Mouse (Mus musculus): Measurements from ENCODE around the gene Mtap. TPM values are rescaled to one million over a fixed set of nuclear protein-coding genes. Genes with fewer than 3 reads are reported as not detected.

Gene Mtap
- polyA plus RNA-seq, 1 experiment from 2014 or later, result 23.2 TPM

DNA sequence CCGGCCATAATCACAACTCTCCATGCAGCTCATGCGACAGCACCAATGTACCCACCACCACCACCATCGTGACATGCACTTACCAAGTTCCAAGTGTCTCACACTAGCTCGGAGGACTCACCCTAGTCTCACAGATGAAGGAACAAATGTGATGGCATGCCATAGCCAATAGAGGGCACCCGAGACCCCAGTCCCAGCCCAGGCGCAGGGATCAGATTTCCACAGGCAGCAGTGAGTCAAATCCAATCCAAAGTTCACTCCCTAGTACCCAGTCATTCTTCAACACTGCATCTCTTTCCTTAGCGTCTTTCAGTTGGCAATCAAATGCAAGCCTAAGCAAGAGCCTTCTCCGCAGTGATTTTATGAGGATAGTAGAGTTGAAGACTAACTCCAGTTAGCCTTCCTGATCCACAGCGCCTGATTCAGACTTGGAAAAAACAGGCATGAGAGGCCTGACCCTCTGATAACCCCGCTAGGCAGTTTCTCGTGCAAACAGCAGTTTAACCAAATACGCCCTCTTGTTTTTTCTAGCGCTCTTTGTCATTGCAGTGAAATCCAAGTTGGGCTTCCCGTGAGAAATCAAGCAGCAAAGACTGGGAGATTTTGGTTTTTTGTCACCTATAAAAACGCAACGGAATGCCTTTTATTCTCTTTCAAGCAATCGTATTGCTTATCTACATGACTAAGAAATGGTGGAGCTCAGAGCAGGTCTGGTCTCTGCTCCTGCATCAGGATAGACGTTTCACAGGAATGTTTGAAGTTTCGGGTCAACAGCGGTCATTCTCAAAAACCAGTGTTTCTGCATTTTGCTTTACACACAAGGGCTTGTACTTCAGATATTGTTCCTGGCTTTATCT is 8.6 kb upstream of the Mtap start:
- peak; percentile 34 for ATAC-seq (ENCODE audit: low FRiP score, low TSS enrichment)
- 35% methylated on average over 20 of the region's 20 CpGs for WGBS

DNA sequence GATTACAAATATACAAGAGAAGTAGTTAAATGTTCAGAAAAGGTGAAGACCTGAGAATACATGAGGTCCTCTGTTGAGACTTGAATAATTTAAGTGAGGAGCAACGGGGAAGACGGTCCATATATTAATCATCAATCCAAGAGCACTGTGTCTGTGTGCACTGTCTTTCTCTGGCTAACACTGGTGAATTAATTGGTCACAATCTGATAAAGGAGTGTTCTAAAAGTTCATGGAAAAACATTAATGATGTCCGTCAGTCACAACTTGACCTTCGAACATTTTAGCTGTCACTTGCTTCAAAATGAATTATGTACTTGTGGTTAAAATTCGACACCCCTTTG is 8.0 kb upstream of the Mtap start:
- ATAC-seq (ENCODE audit: low FRiP score, low TSS enrichment) (no peak), DNase-seq (no peak)
- H3K9ac ChIP-seq (replicated peaks; ENCODE audit: low read length), result no peak overlapping the region
- no peaks in the 10 kb centered on the region for H3K27me3 ChIP-seq (ENCODE audit: control insufficient read depth, insufficient read depth, low read length)
- H3K9me3 ChIP-seq (ENCODE audit: control insufficient read depth, low read length), result no peaks in the 10 kb centered on the region
- H3K4me2 ChIP-seq (ENCODE audit: low read length), result no peak overlapping the region
- H3K27ac ChIP-seq (replicated peaks; ENCODE audit: low read depth, low read length), result no peak overlapping the region
- no peaks in the 10 kb centered on the region for H3K4me1 ChIP-seq (ENCODE audit: control insufficient read depth, insufficient read depth, low read length)
- no peaks in the 10 kb centered on the region for H3K36me3 ChIP-seq (ENCODE audit: control insufficient read depth, insufficient read depth, low read length)
- H3K4me3 ChIP-seq (replicated peaks; ENCODE audit: low read depth, low read length), result no peak overlapping the region
- WGBS, result 78% methylated on average over 5 of the region's 5 CpGs

More for the DNA sequence above, 8.6 kb upstream of the Mtap start:
- no peaks in the 10 kb centered on the region for H3K9me3 ChIP-seq (ENCODE audit: control insufficient read depth, low read length)
- H3K27ac ChIP-seq (replicated peaks; ENCODE audit: low read depth, low read length), result no peak overlapping the region
- H3K4me3 ChIP-seq (replicated peaks; ENCODE audit: low read depth, low read length), result no peak overlapping the region
- H3K36me3 ChIP-seq (ENCODE audit: control insufficient read depth, insufficient read depth, low read length), result no peaks in the 10 kb centered on the region
- H3K27me3 ChIP-seq (ENCODE audit: control insufficient read depth, insufficient read depth, low read length), result no peaks in the 10 kb centered on the region
- H3K4me1 ChIP-seq (ENCODE audit: control insufficient read depth, insufficient read depth, low read length), result no peaks in the 10 kb centered on the region
- no peak overlapping the region for H3K9ac ChIP-seq (replicated peaks; ENCODE audit: low read length)
- DNase-seq, result peak; percentile 64
- H3K4me2 ChIP-seq (ENCODE audit: low read length), result no peak overlapping the region

DNA sequence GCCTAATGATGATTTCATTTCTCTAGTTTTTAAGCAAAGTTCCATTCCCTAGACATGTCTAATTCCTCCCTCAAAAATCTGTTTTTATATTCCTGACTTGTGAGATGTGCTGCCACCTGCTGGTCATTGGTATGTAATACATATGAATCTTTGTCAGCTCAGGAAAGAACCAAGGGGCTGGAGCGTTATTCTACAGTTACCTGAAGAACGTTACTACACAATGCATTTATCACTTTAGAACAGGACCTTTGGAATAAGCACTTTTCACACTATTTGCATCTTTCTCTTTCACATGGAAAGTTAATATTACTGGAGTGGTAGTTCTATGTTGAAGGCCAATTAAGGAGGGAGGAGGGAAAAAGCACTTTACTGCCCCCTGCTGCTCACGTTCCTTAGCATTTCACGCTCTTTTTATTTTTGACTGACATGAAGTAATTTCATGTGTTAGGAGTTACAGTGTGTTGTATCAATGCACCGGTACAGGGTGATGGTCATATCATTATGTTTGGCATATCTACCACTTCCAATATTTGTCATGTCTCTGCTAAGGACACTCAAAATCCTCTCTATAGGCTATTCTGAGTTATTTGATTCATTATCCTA is 7.5 kb upstream of the Mtap start:
- ATAC-seq (ENCODE audit: low FRiP score, low TSS enrichment) (peak; percentile 36; the same call in 1 of the 2 replicates), DNase-seq (peak; percentile 92)
- 5% methylated on average over 5 of the region's 5 CpGs for WGBS
- no peaks in the 10 kb centered on the region for H3K36me3 ChIP-seq (ENCODE audit: control insufficient read depth, insufficient read depth, low read length)
- no peaks in the 10 kb centered on the region for H3K27me3 ChIP-seq (ENCODE audit: control insufficient read depth, insufficient read depth, low read length)
- no peak overlapping the region for H3K4me3 ChIP-seq (replicated peaks; ENCODE audit: low read depth, low read length)
- H3K4me2 ChIP-seq (ENCODE audit: low read length), result peak overlapping the region; percentile 34
- H3K9ac ChIP-seq (replicated peaks; ENCODE audit: low read length), result no peak overlapping the region
- no peak overlapping the region for H3K27ac ChIP-seq (replicated peaks; ENCODE audit: low read depth, low read length)
- H3K4me1 ChIP-seq (ENCODE audit: control insufficient read depth, insufficient read depth, low read length), result no peaks in the 10 kb centered on the region
- no peaks in the 10 kb centered on the region for H3K9me3 ChIP-seq (ENCODE audit: control insufficient read depth, low read length)

DNA sequence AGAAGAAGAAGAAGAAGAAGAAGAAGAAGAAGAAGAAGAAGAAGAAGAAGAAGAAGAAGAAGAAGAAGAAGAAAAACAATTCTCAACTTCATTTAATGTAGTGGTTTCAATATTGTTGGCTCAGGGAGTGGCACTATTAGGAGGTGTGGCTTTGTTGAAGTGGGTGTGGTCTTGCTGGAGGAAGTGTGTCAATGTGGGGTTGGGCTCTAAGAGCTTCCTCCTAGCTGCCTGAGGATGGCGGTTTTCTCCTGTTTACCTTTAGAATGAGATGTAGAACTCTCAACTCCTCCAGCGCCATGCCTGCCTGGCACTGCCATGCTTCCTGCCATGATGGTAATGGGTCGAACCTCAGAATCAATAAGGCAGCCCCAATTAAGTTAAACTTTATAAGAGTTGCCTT is 5.1 kb upstream of the Mtap start:
- H3K27me3 ChIP-seq (ENCODE audit: control insufficient read depth, insufficient read depth, low read length), result no peaks in the 10 kb centered on the region
- no peak overlapping the region for H3K27ac ChIP-seq (replicated peaks; ENCODE audit: low read depth, low read length)
- H3K9ac ChIP-seq (replicated peaks; ENCODE audit: low read length), result no peak overlapping the region
- DNase-seq, result no peak
- 84% methylated on average over 3 of the region's 3 CpGs for WGBS
- no peaks in the 10 kb centered on the region for H3K9me3 ChIP-seq (ENCODE audit: control insufficient read depth, low read length)
- H3K4me1 ChIP-seq (ENCODE audit: control insufficient read depth, insufficient read depth, low read length), result no peaks in the 10 kb centered on the region
- no peaks in the 10 kb centered on the region for H3K36me3 ChIP-seq (ENCODE audit: control insufficient read depth, insufficient read depth, low read length)
- ATAC-seq (ENCODE audit: low FRiP score, low TSS enrichment), result no peak
- no peak overlapping the region for H3K4me2 ChIP-seq (ENCODE audit: low read length)
- H3K4me3 ChIP-seq (replicated peaks; ENCODE audit: low read depth, low read length), result no peak overlapping the region

DNA sequence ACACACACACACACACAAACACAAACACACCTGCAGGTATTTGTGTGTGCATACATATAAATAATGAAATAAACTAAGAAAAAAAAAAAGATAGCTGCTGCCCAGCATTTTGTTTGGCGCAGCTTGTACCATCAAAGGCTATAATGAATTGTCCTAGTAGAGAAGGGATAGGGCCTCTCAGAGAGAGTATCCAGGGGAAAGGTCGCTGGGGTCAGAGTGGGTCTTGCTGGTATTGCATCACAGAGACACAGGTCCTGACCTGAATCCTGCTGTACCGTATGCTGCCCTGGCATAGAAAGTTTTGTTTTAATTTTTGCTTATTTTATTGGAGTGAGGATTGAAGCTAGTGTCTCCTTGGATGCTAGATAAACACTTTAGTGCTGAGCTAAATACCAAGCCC is 566 bp upstream of the Mtap start:
- H3K4me1 ChIP-seq (ENCODE audit: control insufficient read depth, insufficient read depth, low read length), result no peaks in the 10 kb centered on the region
- no peaks in the 10 kb centered on the region for H3K36me3 ChIP-seq (ENCODE audit: control insufficient read depth, insufficient read depth, low read length)
- no peaks in the 10 kb centered on the region for H3K27me3 ChIP-seq (ENCODE audit: control insufficient read depth, insufficient read depth, low read length)
- H3K4me3 ChIP-seq (replicated peaks; ENCODE audit: low read depth, low read length), result peak overlapping the region; percentile 69
- peak overlapping the region; percentile 68; the same call in 1 of the 2 replicates for H3K9ac ChIP-seq (replicated peaks; ENCODE audit: low read length)
- no peak for DNase-seq
- H3K27ac ChIP-seq (replicated peaks; ENCODE audit: low read depth, low read length), result no peak overlapping the region
- no peaks in the 10 kb centered on the region for H3K9me3 ChIP-seq (ENCODE audit: control insufficient read depth, low read length)
- ATAC-seq (ENCODE audit: low FRiP score, low TSS enrichment), result no peak
- WGBS, result 31% methylated on average over 3 of the region's 3 CpGs
- peak overlapping the region; percentile 92 for H3K4me2 ChIP-seq (ENCODE audit: low read length)

DNA sequence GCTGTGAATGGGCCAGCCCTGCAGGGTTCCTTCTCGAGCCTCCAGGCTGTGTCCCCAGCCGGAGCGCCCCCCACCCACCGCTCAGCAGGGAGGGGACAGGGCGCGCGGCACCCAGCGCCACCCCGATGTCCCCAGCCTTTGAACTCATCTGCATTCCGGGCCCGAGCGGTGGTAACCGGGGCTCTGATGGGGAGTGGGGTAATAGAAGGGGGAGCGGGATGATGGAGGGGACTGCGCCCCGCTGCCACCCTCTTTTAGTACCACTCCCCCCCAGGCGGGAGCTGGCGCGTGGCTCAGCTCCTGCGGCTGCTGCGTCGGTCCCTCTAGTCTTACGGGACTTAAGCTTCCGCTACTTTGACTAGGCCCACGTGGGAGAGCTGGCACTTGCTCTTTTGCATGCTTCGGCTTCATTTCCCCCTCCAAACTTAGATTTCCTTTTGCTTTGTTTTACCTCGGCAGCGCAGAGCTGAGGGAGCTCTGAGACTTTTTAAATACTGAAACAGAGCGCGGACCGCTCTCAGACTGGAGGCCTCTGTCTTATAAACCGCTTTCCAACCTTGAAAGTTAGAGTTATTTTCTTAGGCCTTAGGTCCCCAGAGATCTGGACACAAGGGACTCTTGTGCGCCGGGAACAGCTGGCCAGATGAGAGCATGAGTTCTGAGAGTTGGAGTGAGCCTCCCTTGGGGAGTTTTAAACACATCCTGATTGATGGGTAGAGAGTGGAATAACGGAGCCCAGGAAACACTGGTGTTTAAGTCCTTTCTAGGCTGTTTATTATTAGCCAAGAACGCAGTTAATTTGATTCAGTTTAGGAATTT is 829 bp downstream of the Mtap start:
- Histone ChIP-seq H3K9me3 (ENCODE audit: control insufficient read depth, low read length) (no peaks in the 10 kb centered on the region), H3K27me3 (ENCODE audit: control insufficient read depth, insufficient read depth, low read length) (no peaks in the 10 kb centered on the region), H3K27ac (replicated peaks; ENCODE audit: low read depth, low read length) (peak overlapping the region; percentile 58), H3K4me2 (ENCODE audit: low read length) (peak overlapping the region; percentile 92), H3K4me3 (replicated peaks; ENCODE audit: low read depth, low read length) (peak overlapping the region; percentile 69), H3K36me3 (ENCODE audit: control insufficient read depth, insufficient read depth, low read length) (no peaks in the 10 kb centered on the region), H3K9ac (replicated peaks; ENCODE audit: low read length) (peak overlapping the region; percentile 68), H3K4me1 (ENCODE audit: control insufficient read depth, insufficient read depth, low read length) (no peaks in the 10 kb centered on the region)
- ATAC-seq (ENCODE audit: low FRiP score, low TSS enrichment) (peak; percentile 81), DNase-seq (peak; percentile 73)
- 1% methylated on average over 36 of the region's 36 CpGs for WGBS

DNA sequence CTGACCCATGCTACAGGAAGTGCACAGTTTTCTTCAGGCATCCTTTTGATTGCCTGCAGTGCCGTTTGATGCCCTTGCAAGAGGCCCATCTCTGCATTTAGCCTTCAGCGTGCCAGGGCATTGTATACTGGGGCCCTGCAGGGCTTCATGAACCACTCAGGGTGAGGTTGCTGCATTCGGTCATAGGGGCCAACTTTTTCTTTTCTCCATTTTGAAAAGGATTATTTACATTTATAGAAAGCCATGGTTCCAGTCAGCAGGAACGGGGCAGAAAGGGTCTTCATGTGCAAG is 1.4 kb downstream of the Mtap start:
- H3K27me3 ChIP-seq (ENCODE audit: control insufficient read depth, insufficient read depth, low read length), result no peaks in the 10 kb centered on the region
- no peak overlapping the region for H3K27ac ChIP-seq (replicated peaks; ENCODE audit: low read depth, low read length)
- no peaks in the 10 kb centered on the region for H3K36me3 ChIP-seq (ENCODE audit: control insufficient read depth, insufficient read depth, low read length)
- H3K9ac ChIP-seq (replicated peaks; ENCODE audit: low read length), result no peak overlapping the region
- H3K4me1 ChIP-seq (ENCODE audit: control insufficient read depth, insufficient read depth, low read length), result no peaks in the 10 kb centered on the region
- 6% methylated on average over 4 of the region's 4 CpGs for WGBS
- ATAC-seq (ENCODE audit: low FRiP score, low TSS enrichment) (no peak), DNase-seq (no peak)
- no peaks in the 10 kb centered on the region for H3K9me3 ChIP-seq (ENCODE audit: control insufficient read depth, low read length)
- H3K4me3 ChIP-seq (replicated peaks; ENCODE audit: low read depth, low read length), result peak overlapping the region; percentile 69
- peak overlapping the region; percentile 92 for H3K4me2 ChIP-seq (ENCODE audit: low read length)

DNA sequence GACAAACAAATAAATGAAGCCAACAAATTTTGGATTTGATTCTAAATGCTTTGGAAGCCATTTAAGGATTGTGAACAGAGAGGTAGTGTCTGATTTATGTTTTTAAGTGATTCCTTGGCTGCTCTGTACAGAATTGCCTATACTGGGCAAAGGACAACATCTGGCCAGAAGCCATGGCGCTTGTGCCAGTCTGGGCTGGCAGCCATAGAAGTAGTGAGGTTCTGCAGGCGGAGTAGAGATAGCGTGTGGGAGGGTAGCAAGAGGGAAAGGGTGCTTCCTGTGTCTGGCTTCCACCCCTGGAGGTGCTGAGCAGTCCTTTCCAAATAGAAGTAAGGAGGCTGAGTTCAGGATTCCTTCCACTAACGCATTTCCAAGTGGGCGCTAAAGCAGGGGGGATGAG is 3.9 kb downstream of the Mtap start:
- no peaks in the 10 kb centered on the region for H3K27me3 ChIP-seq (ENCODE audit: control insufficient read depth, insufficient read depth, low read length)
- no peak overlapping the region for H3K27ac ChIP-seq (replicated peaks; ENCODE audit: low read depth, low read length)
- no peak for ATAC-seq (ENCODE audit: low FRiP score, low TSS enrichment)
- H3K36me3 ChIP-seq (ENCODE audit: control insufficient read depth, insufficient read depth, low read length), result no peaks in the 10 kb centered on the region
- no peaks in the 10 kb centered on the region for H3K4me1 ChIP-seq (ENCODE audit: control insufficient read depth, insufficient read depth, low read length)
- no peaks in the 10 kb centered on the region for H3K9me3 ChIP-seq (ENCODE audit: control insufficient read depth, low read length)
- no peak overlapping the region for H3K4me2 ChIP-seq (ENCODE audit: low read length)
- DNase-seq, result peak; percentile 38
- WGBS, result 87% methylated on average over 5 of the region's 5 CpGs
- no peak overlapping the region for H3K4me3 ChIP-seq (replicated peaks; ENCODE audit: low read depth, low read length)
- H3K9ac ChIP-seq (replicated peaks; ENCODE audit: low read length), result no peak overlapping the region

All from midbrain, embryonic 14.5 days (tissue).